Mouse (Mus musculus): ENCODE measurements around the gene Ddx10. TPM values are rescaled to one million over a fixed set of nuclear protein-coding genes. Genes with fewer than 3 reads are reported as not detected.

Gene Ddx10
- polyA plus RNA-seq, 1 experiment from 2014 or later: 29.4 TPM

DNA sequence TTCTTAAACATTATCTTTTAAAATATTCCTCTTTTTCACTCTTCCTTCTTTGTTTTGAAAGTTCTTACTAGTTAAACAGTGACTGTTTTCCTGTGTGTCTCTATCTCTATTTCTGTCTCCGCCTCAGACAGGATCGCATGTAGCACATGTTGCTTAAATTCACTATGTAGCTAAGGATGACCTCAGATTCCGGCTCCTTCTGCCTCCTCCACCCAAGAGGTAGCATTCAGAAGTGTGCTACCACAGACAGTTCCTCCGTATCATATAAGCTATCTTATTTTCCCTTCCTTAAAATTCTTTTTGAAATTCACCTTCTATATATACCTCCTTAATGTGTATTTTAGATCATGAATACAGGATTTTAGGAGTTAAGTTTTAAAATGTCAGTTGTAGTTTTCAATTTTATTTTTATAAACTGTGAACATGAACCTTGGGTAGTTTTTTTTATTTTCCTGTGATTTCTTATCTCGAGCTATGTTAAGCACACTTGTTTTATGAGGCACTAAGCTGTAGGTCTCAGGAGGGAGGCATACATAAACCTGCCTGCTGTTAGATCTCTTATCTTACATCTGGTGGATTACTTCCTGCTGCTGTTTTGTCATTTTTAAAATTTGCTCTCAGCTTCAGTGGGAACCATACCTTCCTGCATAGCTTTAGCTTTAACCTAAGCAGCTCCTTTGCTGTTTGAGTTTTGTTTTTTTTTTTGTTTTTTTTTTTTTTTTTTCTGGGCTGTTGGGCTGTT lies 23.6 kb upstream of the Ddx10 start:
- no peak for TF ChIP-seq CTCF (IDR thresholded peaks at IDR 0.05; ENCODE audit: low read depth)
- DNase-seq (peak; percentile 13), ATAC-seq (ENCODE audit: insufficient read depth) (no peak)
- peaks cover 18% of the 10 kb centered on the region for H3K4me1 ChIP-seq (ENCODE audit: insufficient read depth)
- H3K27me3 ChIP-seq (ENCODE audit: insufficient read depth, low read length): no peaks in the 10 kb centered on the region
- H3K4me2 ChIP-seq: no peak overlapping the region
- H3K36me3 ChIP-seq (ENCODE audit: insufficient read depth): no peaks in the 10 kb centered on the region
- H3K4me3 ChIP-seq (ENCODE audit: low read depth, low read length): no peak overlapping the region
- H3K27ac ChIP-seq (ENCODE audit: low read depth): no peak overlapping the region; the same call in 1 of the 2 replicates
- no peak overlapping the region for H3K9ac ChIP-seq
- 49% methylated on average over 5 of the region's 5 CpGs for WGBS
- H3K9me3 ChIP-seq (ENCODE audit: low read depth, low read length): no peaks in the 10 kb centered on the region

- peak overlapping the region; percentile 72 for H3K27ac ChIP-seq (ENCODE audit: low read depth)
- 63% methylated on average over 5 of the region's 5 CpGs for WGBS
- TF ChIP-seq CTCF (IDR thresholded peaks at IDR 0.05; ENCODE audit: low read depth): no peak
- H3K4me1 ChIP-seq (ENCODE audit: insufficient read depth): peaks cover 21% of the 10 kb centered on the region
- no peak overlapping the region for H3K9ac ChIP-seq
- DNase-seq: no peak
- peak; percentile 22; the same call in 1 of the 2 replicates for ATAC-seq (ENCODE audit: insufficient read depth)
- no peaks in the 10 kb centered on the region for H3K9me3 ChIP-seq (ENCODE audit: low read depth, low read length)
- H3K36me3 ChIP-seq (ENCODE audit: insufficient read depth): no peaks in the 10 kb centered on the region
- no peak overlapping the region for H3K4me2 ChIP-seq
- H3K27me3 ChIP-seq (ENCODE audit: insufficient read depth, low read length): no peaks in the 10 kb centered on the region
- H3K4me3 ChIP-seq (ENCODE audit: low read depth, low read length): no peak overlapping the region
Measured at GRCm38 (mm10) chr9:53269466-53269755, 21.6 kb upstream of the Ddx10 start.

- H3K4me1 ChIP-seq (ENCODE audit: insufficient read depth): peaks cover 24% of the 10 kb centered on the region
- TF ChIP-seq CTCF (IDR thresholded peaks at IDR 0.05; ENCODE audit: low read depth): peak; percentile 68
- no peaks in the 10 kb centered on the region for H3K27me3 ChIP-seq (ENCODE audit: insufficient read depth, low read length)
- H3K9me3 ChIP-seq (ENCODE audit: low read depth, low read length): no peaks in the 10 kb centered on the region
- no peaks in the 10 kb centered on the region for H3K36me3 ChIP-seq (ENCODE audit: insufficient read depth)
- no peak overlapping the region for H3K9ac ChIP-seq
- ATAC-seq (ENCODE audit: insufficient read depth) (peak; percentile 85), DNase-seq (peak; percentile 94)
- WGBS: 36% methylated on average over 5 of the region's 5 CpGs
- H3K4me2 ChIP-seq: peak overlapping the region; percentile 0; the same call in 1 of the 2 replicates
- peak overlapping the region; percentile 72 for H3K27ac ChIP-seq (ENCODE audit: low read depth)
- H3K4me3 ChIP-seq (ENCODE audit: low read depth, low read length): no peak overlapping the region
Measured at GRCm38 (mm10) chr9:53268731-53269465, 21.0 kb upstream of the Ddx10 start.

GRCm38 (mm10) chr9:53268036-53268435 lies 20.2 kb upstream of the Ddx10 start:
- ATAC-seq (ENCODE audit: insufficient read depth) (peak; percentile 71), DNase-seq (peak; percentile 77)
- Histone ChIP-seq H3K27ac (ENCODE audit: low read depth) (peak overlapping the region; percentile 61), H3K9ac (no peak overlapping the region), H3K9me3 (ENCODE audit: low read depth, low read length) (no peaks in the 10 kb centered on the region), H3K4me2 (peak overlapping the region; percentile 0; the same call in 1 of the 2 replicates), H3K4me3 (ENCODE audit: low read depth, low read length) (no peak overlapping the region), H3K27me3 (ENCODE audit: insufficient read depth, low read length) (no peaks in the 10 kb centered on the region), H3K36me3 (ENCODE audit: insufficient read depth) (no peaks in the 10 kb centered on the region), H3K4me1 (ENCODE audit: insufficient read depth) (peaks cover 24% of the 10 kb centered on the region)
- TF ChIP-seq CTCF (IDR thresholded peaks at IDR 0.05; ENCODE audit: low read depth): no peak
- WGBS: 30% methylated on average over 5 of the region's 5 CpGs

DNA sequence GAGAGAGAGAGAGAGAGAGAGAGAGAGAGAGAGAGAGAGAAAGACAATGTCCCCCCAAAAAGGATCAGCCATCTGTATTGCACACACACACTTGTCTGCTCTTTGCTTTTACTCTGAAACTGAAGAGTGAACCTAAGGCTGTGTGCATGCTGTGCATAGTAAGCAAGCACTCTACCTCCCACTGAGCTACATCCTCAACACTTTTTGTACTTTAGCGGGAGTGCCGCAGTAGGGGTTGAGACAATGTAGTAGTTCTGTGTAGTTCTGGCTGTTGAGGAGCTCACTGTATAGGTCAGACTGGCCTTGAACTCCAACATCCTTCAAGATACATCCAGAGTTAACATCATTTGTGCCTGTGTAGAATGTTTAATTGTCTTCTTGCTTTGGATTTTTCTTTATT lies 17.7 kb upstream of the Ddx10 start:
- no peak overlapping the region for H3K4me3 ChIP-seq (ENCODE audit: low read depth, low read length)
- H3K4me2 ChIP-seq: no peak overlapping the region
- no peaks in the 10 kb centered on the region for H3K9me3 ChIP-seq (ENCODE audit: low read depth, low read length)
- 63% methylated on average over 2 of the region's 2 CpGs for WGBS
- no peak for ATAC-seq (ENCODE audit: insufficient read depth)
- H3K27ac ChIP-seq (ENCODE audit: low read depth): no peak overlapping the region
- no peaks in the 10 kb centered on the region for H3K36me3 ChIP-seq (ENCODE audit: insufficient read depth)
- H3K27me3 ChIP-seq (ENCODE audit: insufficient read depth, low read length): no peaks in the 10 kb centered on the region
- TF ChIP-seq CTCF (IDR thresholded peaks at IDR 0.05; ENCODE audit: low read depth): no peak
- H3K4me1 ChIP-seq (ENCODE audit: insufficient read depth): peaks cover 14% of the 10 kb centered on the region; the same call in 1 of the 2 replicates
- no peak overlapping the region for H3K9ac ChIP-seq
- DNase-seq: no peak

- Histone ChIP-seq H3K27me3 (ENCODE audit: insufficient read depth, low read length) (no peaks in the 10 kb centered on the region), H3K4me3 (ENCODE audit: low read depth, low read length) (no peak overlapping the region), H3K4me1 (ENCODE audit: insufficient read depth) (peaks cover 14% of the 10 kb centered on the region; the same call in 1 of the 2 replicates), H3K36me3 (ENCODE audit: insufficient read depth) (no peaks in the 10 kb centered on the region), H3K9me3 (ENCODE audit: low read depth, low read length) (no peaks in the 10 kb centered on the region), H3K27ac (ENCODE audit: low read depth) (peak overlapping the region; percentile 44; the same call in 1 of the 2 replicates), H3K9ac (no peak overlapping the region), H3K4me2 (peak overlapping the region; percentile 32; the same call in 1 of the 2 replicates)
- no peak for ATAC-seq (ENCODE audit: insufficient read depth)
- TF ChIP-seq CTCF (IDR thresholded peaks at IDR 0.05; ENCODE audit: low read depth): no peak
- 47% methylated on average over 4 of the region's 4 CpGs for WGBS
- DNase-seq: peak; percentile 76
Measured at GRCm38 (mm10) chr9:53264387-53264786, 16.5 kb upstream of the Ddx10 start.

- DNase-seq (no peak), ATAC-seq (ENCODE audit: insufficient read depth) (peak; percentile 18; the same call in 1 of the 2 replicates)
- Histone ChIP-seq H3K4me1 (ENCODE audit: insufficient read depth) (no peaks in the 10 kb centered on the region), H3K36me3 (ENCODE audit: insufficient read depth) (no peaks in the 10 kb centered on the region), H3K9me3 (ENCODE audit: low read depth, low read length) (no peaks in the 10 kb centered on the region), H3K27me3 (ENCODE audit: insufficient read depth, low read length) (no peaks in the 10 kb centered on the region), H3K27ac (ENCODE audit: low read depth) (no peak overlapping the region), H3K4me3 (ENCODE audit: low read depth, low read length) (no peak overlapping the region), H3K9ac (no peak overlapping the region), H3K4me2 (no peak overlapping the region)
- TF ChIP-seq CTCF (IDR thresholded peaks at IDR 0.05; ENCODE audit: low read depth): no peak
- WGBS: 33% methylated on average over 6 of the region's 6 CpGs
Measured at GRCm38 (mm10) chr9:53258199-53258598, 10.3 kb upstream of the Ddx10 start.
